ENCODE assay signal across 1 mouse cellular context in genomic region chr8:70863956-70864711, GRCm38 (mm10).
TF ChIP-seq lines count a peak whose summit lies in the region.

No protein-coding gene starts in this region.

TF ChIP-seq in CH12.LX, 34 proteins besides CTCF, POLR2A, EP300 and RAD21:
- no peak for TF ChIP-seq HCFC1 (IDR thresholded peaks at IDR 0.05; ENCODE audit: low read depth, low read length)
- peak; percentile 35; the same call in 1 of the 2 replicates for TF ChIP-seq NRF1 (IDR thresholded peaks at IDR 0.05; ENCODE audit: low read depth, low read length)
- TF ChIP-seq SMC3 (IDR thresholded peaks at IDR 0.05; ENCODE audit: low read depth, low read length): no peak
- TF ChIP-seq MEF2A (IDR thresholded peaks at IDR 0.05; ENCODE audit: borderline replicate concordance, low read depth, low read length): peak; percentile 39; the same call in 1 of the 2 replicates
- no peak for TF ChIP-seq ZMIZ1 (IDR thresholded peaks at IDR 0.05; ENCODE audit: low read depth, low read length)
- TF ChIP-seq TBP (conservative IDR thresholded peaks at IDR 0.05; ENCODE audit: low read depth, low read length): no peak
- TF ChIP-seq USF2 (conservative IDR thresholded peaks at IDR 0.05; ENCODE audit: low read depth, low read length): no peak
- TF ChIP-seq RCOR1 (conservative IDR thresholded peaks at IDR 0.05; ENCODE audit: low read depth, low read length): no peak
- no peak for TF ChIP-seq POLR2AphosphoS2 (IDR thresholded peaks at IDR 0.05; ENCODE audit: low read depth, low read length)
TF ChIP-seq in CH12.LX: peak in this region for 2.
